Mouse (Mus musculus) lung, postnatal 14 days (tissue): ENCODE results near the gene Plekhb2.

Source experiments
- DNase-seq: peaks from one replicate; pipeline ENCODE4 v3.0.0; 2021

Plekhb2 gene

GRCm38 (mm10) chr1:34849745-34850342 lies at the start of gene Plekhb2:
Plekhb2 (plus strand) TSS chr1:34849976.
- DNase-seq = peak; percentile 88

GRCm38 (mm10) chr1:34801616-34802289 lies 48.0 kb upstream of the Plekhb2 start:
- DNase-seq = peak; percentile 68

GRCm38 (mm10) chr1:34802290-34802642 lies 47.5 kb upstream of the Plekhb2 start:
- DNase-seq = peak; percentile 19

GRCm38 (mm10) chr1:34804863-34805262 lies 44.9 kb upstream of the Plekhb2 start:
- DNase-seq = no peak

GRCm38 (mm10) chr1:34805931-34806520 lies 43.8 kb upstream of the Plekhb2 start:
- no peak for DNase-seq

GRCm38 (mm10) chr1:34808445-34808844 lies 41.3 kb upstream of the Plekhb2 start:
- DNase-seq = no peak

GRCm38 (mm10) chr1:34810293-34810692 lies 39.5 kb upstream of the Plekhb2 start:
- DNase-seq = no peak

- no peak for DNase-seq
These were observed 38.7 kb upstream of the Plekhb2 start for GRCm38 (mm10) chr1:34811035-34811434.

GRCm38 (mm10) chr1:34811581-34811980 lies 38.2 kb upstream of the Plekhb2 start:
- no peak for DNase-seq

GRCm38 (mm10) chr1:34812407-34813247 lies 37.1 kb upstream of the Plekhb2 start:
- no peak for DNase-seq

GRCm38 (mm10) chr1:34815843-34816242 lies 33.9 kb upstream of the Plekhb2 start:
- DNase-seq = no peak

GRCm38 (mm10) chr1:34819225-34819910 lies 30.4 kb upstream of the Plekhb2 start:
- DNase-seq = no peak

- no peak for DNase-seq
These were observed 28.4 kb upstream of the Plekhb2 start for GRCm38 (mm10) chr1:34821411-34821810.

GRCm38 (mm10) chr1:34822003-34822402 lies 27.8 kb upstream of the Plekhb2 start:
- no peak for DNase-seq

GRCm38 (mm10) chr1:34822746-34823145 lies 27.0 kb upstream of the Plekhb2 start:
- DNase-seq = no peak

- DNase-seq = peak; percentile 36
These were observed 26.4 kb upstream of the Plekhb2 start for GRCm38 (mm10) chr1:34823353-34823752.

GRCm38 (mm10) chr1:34824208-34824607 lies 25.6 kb upstream of the Plekhb2 start:
- no peak for DNase-seq

- no peak for DNase-seq
These were observed 23.9 kb upstream of the Plekhb2 start for GRCm38 (mm10) chr1:34825909-34826308.

- DNase-seq = no peak
These were observed 21.9 kb upstream of the Plekhb2 start for GRCm38 (mm10) chr1:34827900-34828299.

- DNase-seq = no peak
These were observed 21.1 kb upstream of the Plekhb2 start for GRCm38 (mm10) chr1:34828528-34829294.

- no peak for DNase-seq
These were observed 18.8 kb upstream of the Plekhb2 start for GRCm38 (mm10) chr1:34830934-34831333.

GRCm38 (mm10) chr1:34831381-34831780 lies 18.4 kb upstream of the Plekhb2 start:
- no peak for DNase-seq
